Comparison of ENCODE assay signal across 12 mouse cellular contexts in genomic region chr2:165074081-165074884, GRCm38 (mm10). TPM values are rescaled to one million over a fixed set of nuclear protein-coding genes. Genes with fewer than 3 reads are reported as not detected.
DNase-seq lines count a peak whose midpoint lies in the region; ATAC-seq and TF ChIP-seq lines count a peak whose summit lies in the region.
"Had no signal": no experiment of that assay in that cellular context is flagged by ENCODE, and none has a peak within 500 bp of the region (broad histone marks: within the 10 kb centered on the region; RNA-seq: fewer than 3 reads in every experiment).

No protein-coding gene starts in this region.

- no peak overlapping the region for H3K9ac ChIP-seq in heart, postnatal 0 days (replicated peaks; ENCODE audit: low read depth, low read length)
- H3K9ac ChIP-seq: kidney, embryonic 15.5 days; liver, embryonic 15.5 days had no signal

- no peaks in the 10 kb centered on the region for H3K9me3 ChIP-seq in heart, embryonic 10.5 days
- no peaks in the 10 kb centered on the region for H3K9me3 ChIP-seq in heart, postnatal 0 days (replicated peaks; ENCODE audit: control insufficient read depth, low read length)
- H3K9me3 ChIP-seq: kidney, embryonic 15.5 days; liver, embryonic 15.5 days; neural tube, embryonic 13.5 days had no signal

- DNase-seq in heart, adult 11 months = peak; percentile 98
- no peak for DNase-seq in heart, embryonic 10.5 days (ENCODE audit: low spot score)
- peak; percentile 18 for DNase-seq in urinary bladder, postnatal 14 days (ENCODE audit: low spot score)
- no peak for DNase-seq in urinary bladder, postnatal 4 days (ENCODE audit: low spot score in 2 of 2)
- DNase-seq in heart, postnatal 0 days (ENCODE audit: low spot score) = peak; percentile 23
- peak; percentile 48 for DNase-seq in telencephalon, adult 2 months (ENCODE audit: low read depth, low spot score)
- DNase-seq in ovary, adult 18-20 months (ENCODE audit: low spot score) = no peak
- DNase-seq in kidney, adult 18-20 months = no peak

- no peak for TF ChIP-seq EP300 in heart, postnatal 0 days (IDR thresholded peaks at IDR 0.05; ENCODE audit: low read depth)

- WGBS in heart, embryonic 10.5 days = 35% methylated on average over 11 of the region's 11 CpGs
- 26% methylated on average over 11 of the region's 11 CpGs for WGBS in heart, postnatal 0 days

- no peaks in the 10 kb centered on the region for H3K36me3 ChIP-seq in heart, embryonic 10.5 days
- no peaks in the 10 kb centered on the region for H3K36me3 ChIP-seq in heart, postnatal 0 days (replicated peaks; ENCODE audit: control insufficient read depth, insufficient read depth, low read length)
- H3K36me3 ChIP-seq: kidney, embryonic 15.5 days; liver, embryonic 15.5 days; neural tube, embryonic 13.5 days had no signal

- no peak overlapping the region for H3K4me3 ChIP-seq in heart, embryonic 10.5 days
- H3K4me3 ChIP-seq in heart, postnatal 0 days (ENCODE audit: low read depth, low read length) = no peak overlapping the region
- H3K4me3 ChIP-seq: kidney, embryonic 15.5 days; liver, embryonic 15.5 days; neural tube, embryonic 13.5 days had no signal

- H3K27ac ChIP-seq in heart, embryonic 10.5 days = no peak overlapping the region
- H3K27ac ChIP-seq in heart, postnatal 0 days (ENCODE audit: low read depth) = no peak overlapping the region
- H3K27ac ChIP-seq: kidney, embryonic 15.5 days; liver, embryonic 15.5 days; neural tube, embryonic 13.5 days had no signal

- H3K4me1 ChIP-seq in heart, embryonic 10.5 days = peaks cover 16% of the 10 kb centered on the region
- no peaks in the 10 kb centered on the region for H3K4me1 ChIP-seq in heart, postnatal 0 days (ENCODE audit: control insufficient read depth, insufficient read depth)
- H3K4me1 ChIP-seq: liver, embryonic 15.5 days had no signal

- no peak for TF ChIP-seq CTCF in heart, postnatal 0 days (IDR thresholded peaks at IDR 0.05; ENCODE audit: low read depth)

- ATAC-seq in heart, postnatal 0 days (ENCODE audit: insufficient read depth, low read depth) = peak; percentile 62

- H3K4me2 ChIP-seq in heart, postnatal 0 days (ENCODE audit: low read depth, low read length) = no peak overlapping the region
- H3K4me2 ChIP-seq: kidney, embryonic 15.5 days; liver, embryonic 15.5 days; neural tube, embryonic 13.5 days had no signal

- H3K27me3 ChIP-seq in heart, embryonic 10.5 days (ENCODE audit: insufficient read depth, poor library complexity, severe bottlenecking) = peaks cover 99% of the 10 kb centered on the region
- H3K27me3 ChIP-seq in heart, postnatal 0 days (ENCODE audit: control insufficient read depth, insufficient read depth, low read length) = peaks cover 62% of the 10 kb centered on the region

RNA-seq across cellular contexts. Expression of gene 1700025C18Rik, which starts 16.3 kb away (rescaled TPM):
- polyA plus RNA-seq in heart, embryonic 10.5 days (2016; fragmentation: Nextera tagmentation; extraction: Ambion mirVana) = not detected in 2 replicates
- total RNA-seq in heart, postnatal 0 days (2014; rRNA removed; ENCODE audit: low replicate concordance) = not detected in 2 replicates
- polyA plus RNA-seq in heart, postnatal 0 days (2015; fragmentation: Nextera tagmentation; extraction: Ambion mirVana) = not detected in 2 replicates
- polyA plus RNA-seq: kidney, embryonic 15.5 days; liver, embryonic 15.5 days; neural tube, embryonic 13.5 days; stomach, embryonic 14.5 days had no signal

RNA-seq across cellular contexts. Expression of gene Cd40, which starts 18.9 kb away (rescaled TPM):
- polyA plus RNA-seq in heart, embryonic 10.5 days (2016; fragmentation: Nextera tagmentation; extraction: Ambion mirVana) = 7.8 and 11.9 TPM in 2 replicates
- 12.1 and 12.9 TPM in 2 replicates for total RNA-seq in heart, postnatal 0 days (2014; rRNA removed; ENCODE audit: low replicate concordance)
- polyA plus RNA-seq in heart, postnatal 0 days (2015; fragmentation: Nextera tagmentation; extraction: Ambion mirVana) = 5.1 and 6.7 TPM in 2 replicates

RNA-seq across cellular contexts. Expression of gene Ncoa5, which starts 39.6 kb away (rescaled TPM):
- 52.8 and 64.2 TPM in 2 replicates for polyA plus RNA-seq in heart, embryonic 10.5 days (2016; fragmentation: Nextera tagmentation; extraction: Ambion mirVana)
- total RNA-seq in heart, postnatal 0 days (2014; rRNA removed; ENCODE audit: low replicate concordance) = 20.0 and 30.7 TPM in 2 replicates
- 20.6 and 20.8 TPM in 2 replicates for polyA plus RNA-seq in heart, postnatal 0 days (2015; fragmentation: Nextera tagmentation; extraction: Ambion mirVana)

Comparison
In these comparisons a context has a peak if more than half of its experiments do, and no peak if none do; other contexts are left out.
1. DNase-seq: peak in heart, adult 11 months (single experiment), urinary bladder, postnatal 14 days (single experiment), heart, postnatal 0 days (single experiment) and telencephalon, adult 2 months (single experiment); none in heart, embryonic 10.5 days (single experiment), urinary bladder, postnatal 4 days (0 of 2), ovary, adult 18-20 months (single experiment) and kidney, adult 18-20 months (single experiment).